Mouse (Mus musculus) neural tube, embryonic 11.5 days (tissue): ENCODE data around the gene Cfap74. TPM values are rescaled to one million over a fixed set of nuclear protein-coding genes. Genes with fewer than 3 reads are reported as not detected.

Experiments
- ATAC-seq: fragments of 200-750 bp; cut with Nextera tagmentation; 2 replicates; pipeline ENCODE4 v1.8.0; 2017; ENCODE audit warnings: moderate number of reproducible peaks, mild to moderate bottlenecking, moderate TSS enrichment, moderate library complexity; ENCODE audit not compliant: insufficient read depth, low FRiP score, low TSS enrichment
- DNase-seq: peaks from one replicate; pipeline ENCODE4 v3.0.0-alpha.2; 2015; ENCODE audit warnings: low spot score
- H3K27ac ChIP-seq: fragments of 300-500 bp; sonication (generic); 2 replicates; pipeline ENCODE4 v1.5.1; 2014; ENCODE audit warnings: low read depth, mild to moderate bottlenecking, low read length
- H3K27me3 ChIP-seq: fragments of 300-500 bp; sonication (generic); 2 replicates; pipeline ENCODE4 v1.6.1; 2014; ENCODE audit warnings: mild to moderate bottlenecking, low read length, mixed read lengths; ENCODE audit not compliant: control insufficient read depth, insufficient read depth
- H3K36me3 ChIP-seq: fragments of 300-500 bp; sonication (generic); 2 replicates; pipeline ENCODE4 v1.6.1; 2014; ENCODE audit warnings: mild to moderate bottlenecking, low read length, moderate library complexity, mixed read lengths; ENCODE audit not compliant: control insufficient read depth, insufficient read depth
- H3K4me1 ChIP-seq: fragments of 300-500 bp; sonication (generic); 2 replicates; pipeline ENCODE4 v1.6.1; 2014; ENCODE audit warnings: low read length, mixed read lengths; ENCODE audit not compliant: control insufficient read depth, insufficient read depth
- H3K4me2 ChIP-seq: fragments of 300-500 bp; sonication (generic); 2 replicates; pipeline ENCODE4 v1.6.1; 2014; ENCODE audit warnings: low read depth, mild to moderate bottlenecking, moderate library complexity
- H3K4me3 ChIP-seq: fragments of 300-500 bp; sonication (generic); 2 replicates; pipeline ENCODE4 v1.5.1; 2014; ENCODE audit warnings: low read depth, low read length
- H3K9ac ChIP-seq: fragments of 300-500 bp; sonication (generic); 2 replicates; pipeline ENCODE4 v1.6.1; 2014; ENCODE audit warnings: mild to moderate bottlenecking, low read length
- H3K9me3 ChIP-seq: fragments of 300-500 bp; sonication (generic); 2 replicates; pipeline ENCODE4 v1.6.1; 2016; ENCODE audit warnings: low read length; ENCODE audit not compliant: control insufficient read depth
- WGBS: fragments of 180-500 bp; shearing (Covaris S2); extraction: QIAGEN DNeasy Blood & Tissue Kit; methylation state at CpG from one replicate; pipeline ENCODE4 v1.1.7; 2014; 5-methylcytosine and 5-hydroxymethylcytosine counted together
- polyA plus RNA-seq: library from polyadenylated mRNA; unstranded; fragments of >200 nt; fragmentation: Nextera tagmentation; extraction: Ambion mirVana; gene quantifications from 2 replicates; pipeline ENCODE4 v1.2.1, GENCODE M21; 2014

Gene Cfap74
- polyA plus RNA-seq, 1 experiment from 2014 or later: 5.6 TPM

DNA sequence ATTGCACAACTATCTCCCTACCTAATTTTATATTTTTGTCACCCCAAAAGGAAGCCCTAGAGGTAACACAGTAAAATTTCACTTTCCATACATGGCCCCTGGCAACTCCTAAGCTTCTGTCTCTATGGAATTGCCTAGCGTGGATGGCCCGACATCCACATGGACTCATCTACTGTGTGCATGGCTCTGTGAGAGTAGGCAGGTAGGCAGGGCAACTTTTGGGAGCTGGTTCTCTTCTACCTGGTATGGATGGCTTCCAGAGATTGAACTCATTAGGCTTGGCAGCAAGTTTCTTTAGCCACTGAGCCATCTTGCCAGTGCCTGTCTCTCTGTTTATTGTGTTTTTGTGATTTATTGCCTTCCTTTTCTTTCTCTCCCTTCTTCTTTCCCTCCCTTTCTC lies 105.8 kb downstream of the Cfap74 start:
- H3K4me1 ChIP-seq: no peaks in the 10 kb centered on the region
- H3K27ac ChIP-seq: no peak overlapping the region
- ATAC-seq (no peak), DNase-seq (no peak)
- H3K4me2 ChIP-seq: no peak overlapping the region
- H3K27me3 ChIP-seq: no peaks in the 10 kb centered on the region
- no peak overlapping the region for H3K9ac ChIP-seq
- no peaks in the 10 kb centered on the region for H3K9me3 ChIP-seq
- WGBS: 95% methylated on average over 2 of the region's 2 CpGs
- H3K36me3 ChIP-seq: no peaks in the 10 kb centered on the region
- H3K4me3 ChIP-seq: no peak overlapping the region

Other genes starting within 250 kb of the Cfap74 start
- gene Ski, start 186.6 kb upstream of the Cfap74 start, polyA plus RNA-seq: 15.1 and 16.6 TPM in 2 replicates
- 96.6 and 98.1 TPM in 2 replicates for gene Faap20, start 159.4 kb upstream of the Cfap74 start, polyA plus RNA-seq
- gene Prkcz, start 47.8 kb upstream of the Cfap74 start, polyA plus RNA-seq: 17.8 and 22.7 TPM in 2 replicates
- gene Gabrd, start 11.1 kb upstream of the Cfap74 start, polyA plus RNA-seq: not detected in 2 replicates
- gene Tmem52, start 59.9 kb downstream of the Cfap74 start, polyA plus RNA-seq: not detected in 2 replicates
- 778 and 796 TPM in 2 replicates for gene Gnb1, start 82.2 kb downstream of the Cfap74 start, polyA plus RNA-seq
- 107 and 110 TPM in 2 replicates for gene Nadk, start 153.2 kb downstream of the Cfap74 start, polyA plus RNA-seq
- 18.3 and 18.7 TPM in 2 replicates for gene Slc35e2, start 192.2 kb downstream of the Cfap74 start, polyA plus RNA-seq
- gene Cdk11b, start 215.7 kb downstream of the Cfap74 start, polyA plus RNA-seq: 70.5 and 74.7 TPM in 2 replicates
- gene Gm10563, start 236.2 kb downstream of the Cfap74 start, polyA plus RNA-seq: not detected in 2 replicates
- gene Mmp23, start 244.2 kb downstream of the Cfap74 start, polyA plus RNA-seq: 3.2 and 4.0 TPM in 2 replicates